Mouse (Mus musculus): ENCODE data around the gene Ugt1a8.

GRCm38 (mm10) chr1:88229566-88229965 lies 142.0 kb downstream of the Ugt1a8 start:
- TF ChIP-seq CTCF (IDR thresholded peaks at IDR 0.05; ENCODE audit: control insufficient read depth, insufficient read depth, insufficient read length) (no peak), USF1 (IDR thresholded peaks at IDR 0.05; ENCODE audit: low read depth) (no peak), MYOD1 (IDR thresholded peaks at IDR 0.05; ENCODE audit: control insufficient read depth, insufficient read length, low read depth) (no peak), CEBPB (IDR thresholded peaks at IDR 0.05; ENCODE audit: low read depth) (no peak)

Measured in C2C12 (cell line).